Mouse (Mus musculus) hindbrain, embryonic 16.5 days (tissue): ENCODE measurements around the gene Gm10663. TPM values are rescaled to one million over a fixed set of nuclear protein-coding genes. Genes with fewer than 3 reads are reported as not detected.

Source experiments
- ATAC-seq: fragments of 200-750 bp; cut with Nextera tagmentation; 2 replicates; pipeline ENCODE4 v1.8.0; 2017; ENCODE audit warnings: moderate TSS enrichment, moderate library complexity
- H3K27ac ChIP-seq: fragments of 300-500 bp; sonication (generic); 2 replicates; pipeline ENCODE4 v1.5.1; 2014; ENCODE audit warnings: low read depth, mild to moderate bottlenecking, control low read depth, low read length, moderate library complexity
- H3K27me3 ChIP-seq: fragments of 300-500 bp; sonication (generic); replicated peaks from 2 replicates; pipeline ENCODE4 v1.6.1; 2014; ENCODE audit warnings: low read length; ENCODE audit not compliant: control insufficient read depth, insufficient read depth
- H3K36me3 ChIP-seq: fragments of 300-500 bp; sonication (generic); 2 replicates; pipeline ENCODE4 v1.6.1; 2014; ENCODE audit warnings: mild to moderate bottlenecking, low read length, moderate library complexity, mixed read lengths; ENCODE audit not compliant: control insufficient read depth, insufficient read depth
- H3K4me1 ChIP-seq: fragments of 300-500 bp; sonication (generic); 2 replicates; pipeline ENCODE4 v1.6.1; 2014; ENCODE audit warnings: low read depth, low read length; ENCODE audit not compliant: control insufficient read depth, insufficient read depth
- H3K4me2 ChIP-seq: fragments of 300-500 bp; sonication (generic); 2 replicates; pipeline ENCODE4 v1.6.1; 2014; ENCODE audit warnings: mild to moderate bottlenecking, low read length, control low read depth, moderate library complexity
- H3K4me3 ChIP-seq: fragments of 300-500 bp; sonication (generic); 2 replicates; pipeline ENCODE4 v1.5.1; 2014; ENCODE audit warnings: mild to moderate bottlenecking, low read length, control low read depth, moderate library complexity
- H3K9ac ChIP-seq: fragments of 300-500 bp; sonication (generic); 2 replicates; pipeline ENCODE4 v1.6.1; 2014; ENCODE audit warnings: low read depth, mild to moderate bottlenecking, control low read depth, low read length, moderate library complexity
- H3K9me3 ChIP-seq: fragments of 300-500 bp; sonication (generic); 2 replicates; pipeline ENCODE4 v1.6.1; 2014; ENCODE audit warnings: mild to moderate bottlenecking, low read length, moderate library complexity; ENCODE audit not compliant: control insufficient read depth
- WGBS: fragments of 180-500 bp; shearing (Covaris S2); extraction: QIAGEN DNeasy Blood & Tissue Kit; methylation state at CpG from one replicate; pipeline ENCODE4 v1.1.7; 2014; 5-methylcytosine and 5-hydroxymethylcytosine counted together
- polyA plus RNA-seq: library from polyadenylated mRNA; unstranded; fragments of >200 nt; fragmentation: Nextera tagmentation; extraction: Ambion mirVana; gene quantifications from 2 replicates; pipeline ENCODE4 v1.2.1, GENCODE M21; 2015

Gene Gm10663
- not detected in 2 replicates for polyA plus RNA-seq

GRCm38 (mm10) chr8:65074733-65075132 lies at the start of gene Gm10663:
Gene Gm10663 (plus strand): TSS chr8:65075033.
- Histone ChIP-seq H3K4me1 (no peaks in the 10 kb centered on the region), H3K4me2 (no peak within 1 kb of the TSS), H3K4me3 (no peak within 1 kb of the TSS), H3K9me3 (no peaks in the 10 kb centered on the region), H3K27me3 (no peaks in the 10 kb centered on the region), H3K36me3 (no peaks in the 10 kb centered on the region), H3K9ac (no peak within 1 kb of the TSS), H3K27ac (no peak within 1 kb of the TSS)
- no peak for ATAC-seq
- WGBS: 97% methylated on average over 2 of the region's 2 CpGs

GRCm38 (mm10) chr8:65028959-65029686 lies 45.7 kb upstream of the Gm10663 start:
- no peaks in the 10 kb centered on the region for H3K4me1 ChIP-seq
- no peaks in the 10 kb centered on the region for H3K36me3 ChIP-seq
- no peak overlapping the region for H3K4me2 ChIP-seq
- no peak overlapping the region for H3K9ac ChIP-seq
- H3K4me3 ChIP-seq: no peak overlapping the region
- WGBS: 86% methylated on average over 12 of the region's 12 CpGs
- no peak overlapping the region for H3K27ac ChIP-seq
- no peaks in the 10 kb centered on the region for H3K27me3 ChIP-seq
- H3K9me3 ChIP-seq: no peaks in the 10 kb centered on the region
- ATAC-seq: no peak

- Histone ChIP-seq H3K4me1 (no peaks in the 10 kb centered on the region), H3K4me2 (no peak overlapping the region), H3K27me3 (no peaks in the 10 kb centered on the region), H3K9ac (no peak overlapping the region), H3K4me3 (no peak overlapping the region), H3K9me3 (no peaks in the 10 kb centered on the region), H3K27ac (no peak overlapping the region), H3K36me3 (no peaks in the 10 kb centered on the region)
- WGBS: 91% methylated on average over 4 of the region's 4 CpGs
- ATAC-seq: no peak
Measured at GRCm38 (mm10) chr8:65029776-65030175, 45.1 kb upstream of the Gm10663 start.

- no peaks in the 10 kb centered on the region for H3K27me3 ChIP-seq
- no peaks in the 10 kb centered on the region for H3K9me3 ChIP-seq
- H3K36me3 ChIP-seq: no peaks in the 10 kb centered on the region
- no peak overlapping the region for H3K27ac ChIP-seq
- no peak for ATAC-seq
- H3K4me1 ChIP-seq: 0 out of 2 replicates have a peak, but pooled peaks cover 2% of the 10 kb centered on the region
- H3K9ac ChIP-seq: no peak overlapping the region
- no peak overlapping the region for H3K4me3 ChIP-seq
- WGBS: 79% methylated on average over 4 of the region's 4 CpGs
- H3K4me2 ChIP-seq: no peak overlapping the region
Measured at GRCm38 (mm10) chr8:65030735-65031485, 43.9 kb upstream of the Gm10663 start.

- peaks cover 2% of the 10 kb centered on the region; the same call in 1 of the 2 replicates for H3K4me1 ChIP-seq
- no peak overlapping the region for H3K4me2 ChIP-seq
- ATAC-seq: no peak
- no peak overlapping the region for H3K4me3 ChIP-seq
- 100% methylated on average over 1 of the region's 1 CpGs for WGBS
- H3K9ac ChIP-seq: no peak overlapping the region
- H3K27me3 ChIP-seq: no peaks in the 10 kb centered on the region
- no peaks in the 10 kb centered on the region for H3K36me3 ChIP-seq
- H3K27ac ChIP-seq: no peak overlapping the region
- H3K9me3 ChIP-seq: no peaks in the 10 kb centered on the region
Measured at GRCm38 (mm10) chr8:65032107-65032506, 42.7 kb upstream of the Gm10663 start.

- H3K9me3 ChIP-seq: no peaks in the 10 kb centered on the region
- peaks cover 5% of the 10 kb centered on the region; the same call in 1 of the 2 replicates for H3K4me1 ChIP-seq
- no peak overlapping the region for H3K27ac ChIP-seq
- whole genome bisulfite sequencing: 86% methylated on average over 13 of the region's 13 CpGs
- no peak overlapping the region for H3K4me2 ChIP-seq
- ATAC-seq: no peak
- H3K4me3 ChIP-seq: no peak overlapping the region
- H3K9ac ChIP-seq: no peak overlapping the region
- no peaks in the 10 kb centered on the region for H3K27me3 ChIP-seq
- H3K36me3 ChIP-seq: no peaks in the 10 kb centered on the region
Measured at GRCm38 (mm10) chr8:65033056-65033455, 41.8 kb upstream of the Gm10663 start.

GRCm38 (mm10) chr8:65034136-65034535 lies 40.7 kb upstream of the Gm10663 start:
- no peak for ATAC-seq
- Histone ChIP-seq H3K27me3 (no peaks in the 10 kb centered on the region), H3K4me3 (no peak overlapping the region), H3K36me3 (no peaks in the 10 kb centered on the region), H3K4me1 (peaks cover 5% of the 10 kb centered on the region; the same call in 1 of the 2 replicates), H3K27ac (no peak overlapping the region), H3K9ac (no peak overlapping the region), H3K9me3 (no peaks in the 10 kb centered on the region), H3K4me2 (no peak overlapping the region)
- 44% methylated on average over 2 of the region's 2 CpGs for WGBS

- Histone ChIP-seq H3K36me3 (no peaks in the 10 kb centered on the region), H3K4me2 (peak within 1 kb of the TSS; percentile 63), H3K4me1 (peaks cover 5% of the 10 kb centered on the region; the same call in 1 of the 2 replicates), H3K27ac (no peak within 1 kb of the TSS), H3K9me3 (no peaks in the 10 kb centered on the region), H3K27me3 (no peaks in the 10 kb centered on the region), H3K4me3 (peak within 1 kb of the TSS; percentile 41), H3K9ac (peak within 1 kb of the TSS; percentile 48)
- ATAC-seq: peak; percentile 84
- 0% methylated on average over 8 of the region's 8 CpGs for WGBS
Measured at GRCm38 (mm10) chr8:65037117-65037533, 37.7 kb upstream of the Gm10663 start, which contains the start of gene Apela. Gene Apela (minus strand): TSS chr8:65037336.

- no peak overlapping the region for H3K27ac ChIP-seq
- no peaks in the 10 kb centered on the region for H3K36me3 ChIP-seq
- H3K4me2 ChIP-seq: no peak overlapping the region; the same call in 1 of the 2 replicates
Measured at GRCm38 (mm10) chr8:65046565-65046964, 28.3 kb upstream of the Gm10663 start.

More at GRCm38 (mm10) chr8:65046565-65046964, 28.3 kb upstream of the Gm10663 start:
- ATAC-seq: no peak
- Histone ChIP-seq H3K4me1 (no peaks in the 10 kb centered on the region), H3K9ac (no peak overlapping the region), H3K9me3 (no peaks in the 10 kb centered on the region), H3K4me3 (no peak overlapping the region), H3K27me3 (no peaks in the 10 kb centered on the region)
- WGBS: 28% methylated on average over 5 of the region's 5 CpGs
